Mouse (Mus musculus) mesoderm, embryonic 11.5 days (tissue): ENCODE results near the gene Pdk4.

Experiments used
- DNase-seq: peaks from one replicate; pipeline ENCODE4 v3.0.0-alpha.2; 2012; ENCODE audit warnings: low read depth, low spot score

Gene Pdk4

DNA sequence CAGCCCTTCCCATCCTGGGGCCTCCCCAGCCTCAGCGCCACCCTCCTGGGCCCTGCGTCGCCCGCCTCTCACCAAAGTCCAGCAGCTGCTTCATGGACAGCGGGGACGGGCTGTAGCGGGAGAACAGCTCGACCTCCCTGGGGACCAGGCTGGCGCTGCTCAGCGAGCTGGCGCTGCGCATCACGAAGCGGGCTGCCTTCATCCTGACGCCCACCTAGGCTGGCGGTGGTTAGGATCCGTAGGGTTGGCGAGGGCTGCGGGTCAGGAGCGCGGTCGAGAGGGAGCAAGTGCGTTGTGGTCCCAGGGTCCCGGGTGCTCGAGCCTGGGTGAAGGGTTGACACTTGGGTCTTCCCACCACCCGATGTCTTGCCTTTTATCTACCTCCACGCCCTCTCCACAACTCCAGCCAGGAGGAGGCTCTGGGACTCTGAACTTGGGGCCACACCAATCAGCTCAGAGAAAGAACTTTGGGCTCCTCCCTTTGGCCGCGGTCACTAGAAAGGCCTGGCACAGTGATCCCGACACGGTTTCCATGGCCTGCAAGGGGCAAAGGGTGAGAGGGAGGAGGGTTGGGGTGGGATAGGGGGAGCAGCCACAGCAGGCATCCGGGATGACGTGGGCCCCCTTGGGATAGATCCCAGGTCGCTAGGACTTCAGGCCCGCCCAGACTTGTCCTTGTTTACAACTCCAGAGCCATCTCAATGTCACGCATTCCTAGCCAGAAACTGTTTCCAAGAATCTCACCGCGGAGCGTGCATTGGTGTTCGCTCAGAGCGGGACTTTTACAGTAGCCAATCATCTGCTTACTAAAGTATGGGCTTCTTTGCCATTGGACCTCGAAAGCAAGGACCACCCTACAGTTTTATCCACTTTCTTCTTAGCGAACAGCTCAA lies at the start of gene Pdk4:
TSS of gene Pdk4 (minus strand) at position 349 of the 893 bp plus-strand sequence.
- peak; percentile 78 for DNase-seq

DNA sequence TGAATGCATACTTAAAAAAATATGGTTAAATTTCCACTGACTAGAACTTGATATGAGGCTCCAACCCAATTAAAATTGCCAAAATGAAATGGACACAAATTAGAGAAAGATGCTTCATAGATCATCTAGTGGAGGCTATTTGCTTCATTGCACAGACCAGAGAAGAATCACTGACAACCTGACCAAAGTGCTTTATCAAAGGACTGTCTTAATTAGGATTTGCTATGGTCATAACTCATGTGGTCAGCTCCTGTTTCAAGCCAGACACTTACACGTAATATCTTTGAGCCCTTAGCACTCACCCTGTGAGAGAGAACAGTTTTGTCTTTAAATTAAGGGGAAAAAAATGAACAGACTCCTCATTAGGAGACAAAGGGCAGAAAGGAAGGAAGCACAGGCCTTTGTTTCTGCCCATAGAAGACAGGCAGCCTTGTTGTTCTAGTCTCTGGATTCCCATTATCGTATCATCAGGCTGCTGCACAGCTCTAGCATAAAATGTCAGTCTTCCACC lies 41.8 kb upstream of the Pdk4 start:
- peak; percentile 5 for DNase-seq

DNA sequence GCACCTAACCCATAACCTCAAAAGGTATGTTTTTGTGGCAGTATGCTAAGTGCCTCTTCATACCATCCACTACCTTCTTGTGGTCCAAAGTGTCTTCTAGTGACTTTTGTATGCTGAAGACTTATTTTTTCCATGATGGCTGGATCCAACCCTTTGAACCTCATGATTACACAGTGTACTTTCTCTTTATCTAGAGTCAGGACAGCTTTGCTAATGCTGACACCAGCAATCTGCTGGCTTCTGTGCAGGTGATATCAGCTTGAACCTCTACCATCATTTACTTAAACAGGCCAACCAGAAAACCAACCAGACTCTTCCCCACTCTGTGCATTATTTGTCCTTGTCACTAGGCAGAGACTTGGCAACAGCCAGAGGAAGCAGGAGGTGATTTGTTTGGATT lies 39.6 kb upstream of the Pdk4 start:
- no peak for DNase-seq

DNA sequence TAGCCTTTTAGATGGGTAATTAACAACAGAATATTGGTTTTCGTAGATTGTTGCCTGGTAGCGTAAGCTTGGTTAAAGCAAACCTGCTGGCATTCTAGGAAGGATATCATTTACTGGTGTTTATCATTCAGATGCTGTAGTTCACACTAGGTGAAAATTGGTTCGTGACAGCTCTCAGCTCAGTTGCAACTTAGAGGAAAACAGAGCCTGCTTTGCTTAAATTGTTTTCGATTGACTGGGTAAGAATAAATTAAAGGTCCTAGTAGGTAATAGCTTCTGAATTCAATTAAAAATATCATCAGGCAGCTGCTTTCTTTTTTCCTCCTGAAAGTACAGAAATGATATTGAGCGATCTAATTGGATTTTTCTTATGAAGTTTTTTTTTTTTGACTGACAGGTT lies 21.0 kb upstream of the Pdk4 start:
- no peak for DNase-seq

DNA sequence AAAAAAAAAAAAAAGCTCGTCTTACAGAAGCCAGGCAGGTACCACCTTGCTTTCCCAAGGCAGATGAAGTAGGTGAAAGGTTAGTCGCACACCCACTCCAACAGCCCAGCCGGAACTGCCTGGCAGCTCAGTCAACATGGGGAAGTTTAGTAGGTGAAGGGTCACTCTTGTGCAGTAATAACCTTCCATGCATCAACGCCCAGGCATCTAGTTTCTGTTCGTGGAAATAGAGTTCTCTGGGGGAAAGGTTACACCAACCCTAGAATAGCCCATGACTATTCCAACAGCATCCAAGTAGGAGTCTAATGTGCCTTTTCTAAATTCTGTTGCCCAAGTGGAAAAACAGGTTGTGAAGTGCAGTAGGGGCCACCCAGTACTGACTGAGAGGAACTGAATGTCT lies 13.6 kb upstream of the Pdk4 start:
- peak; percentile 47 for DNase-seq

DNA sequence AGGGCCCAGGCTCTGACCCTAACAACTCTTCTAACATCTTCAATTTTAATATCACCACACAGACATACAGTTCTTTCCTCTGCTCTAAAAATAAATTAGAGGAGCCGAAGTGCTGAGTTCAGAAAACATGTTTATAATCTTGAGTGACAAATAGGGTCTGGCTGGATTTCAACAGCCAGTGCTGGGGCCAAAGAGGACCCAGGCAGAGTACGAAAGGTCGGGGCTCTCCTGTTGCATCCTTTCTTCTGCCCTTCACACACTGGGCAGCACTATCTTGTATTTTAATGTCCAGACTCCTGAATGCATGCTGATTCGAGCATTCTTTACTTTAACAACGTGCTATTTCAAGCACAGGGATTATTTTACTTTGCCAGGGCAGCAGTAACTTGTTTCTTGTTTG lies 13.2 kb upstream of the Pdk4 start:
- no peak for DNase-seq

DNA sequence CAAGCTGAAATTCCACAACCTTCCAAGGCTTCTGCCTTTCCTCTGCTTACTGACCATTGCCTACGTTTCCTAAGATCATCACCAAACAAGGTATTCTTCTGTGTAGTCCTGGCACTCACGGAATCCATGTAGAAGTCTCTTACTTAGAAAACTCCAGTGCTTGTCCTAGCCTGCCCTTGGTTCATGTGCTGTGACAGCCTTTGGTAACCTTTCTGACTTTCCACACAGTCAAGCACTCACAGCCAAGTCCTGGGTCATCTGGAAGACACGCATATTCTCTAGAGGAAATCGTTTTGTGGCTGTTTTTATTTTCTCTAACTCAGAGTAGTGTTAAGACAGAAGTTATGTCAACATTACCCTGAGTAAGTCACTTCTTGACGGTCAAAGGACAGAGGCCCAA lies 11.7 kb upstream of the Pdk4 start:
- DNase-seq: no peak

DNA sequence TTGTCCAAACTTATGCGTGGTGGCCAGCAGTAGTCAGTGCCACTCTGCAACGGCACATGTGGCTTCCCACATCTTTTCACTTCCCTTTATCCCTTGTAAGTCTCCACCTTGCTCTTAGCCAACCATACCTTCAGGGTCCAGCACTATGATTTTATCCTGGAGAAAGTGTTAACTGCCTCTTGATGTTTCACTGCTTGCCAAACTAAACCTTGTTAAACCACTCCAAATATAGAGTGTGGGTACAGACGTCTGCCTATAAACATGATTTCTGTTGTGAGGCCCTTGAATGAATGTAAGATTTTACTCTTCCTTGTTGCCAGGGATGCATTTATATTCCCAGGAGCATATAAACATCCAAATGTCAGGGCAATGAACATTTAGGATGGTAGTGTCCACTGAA lies 10.2 kb upstream of the Pdk4 start:
- no peak for DNase-seq

DNA sequence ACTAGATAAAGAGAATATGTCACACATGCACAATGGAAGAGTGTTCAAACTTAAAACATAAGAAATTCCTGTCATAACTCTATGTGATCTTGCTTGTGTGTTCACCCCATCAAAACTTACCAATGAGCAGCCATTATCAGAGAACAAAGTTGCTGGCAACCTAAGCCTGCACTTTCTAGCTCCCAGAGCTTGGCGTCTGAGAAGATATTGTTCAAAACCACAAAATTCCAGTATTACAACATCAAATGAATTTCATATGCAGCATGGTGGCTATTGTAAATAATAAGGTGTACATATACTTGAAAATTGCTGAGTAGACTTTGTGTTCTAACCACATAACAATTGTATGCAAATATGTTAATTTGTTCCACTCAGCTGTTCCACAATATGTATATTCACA lies 6.7 kb upstream of the Pdk4 start:
- no peak for DNase-seq

DNA sequence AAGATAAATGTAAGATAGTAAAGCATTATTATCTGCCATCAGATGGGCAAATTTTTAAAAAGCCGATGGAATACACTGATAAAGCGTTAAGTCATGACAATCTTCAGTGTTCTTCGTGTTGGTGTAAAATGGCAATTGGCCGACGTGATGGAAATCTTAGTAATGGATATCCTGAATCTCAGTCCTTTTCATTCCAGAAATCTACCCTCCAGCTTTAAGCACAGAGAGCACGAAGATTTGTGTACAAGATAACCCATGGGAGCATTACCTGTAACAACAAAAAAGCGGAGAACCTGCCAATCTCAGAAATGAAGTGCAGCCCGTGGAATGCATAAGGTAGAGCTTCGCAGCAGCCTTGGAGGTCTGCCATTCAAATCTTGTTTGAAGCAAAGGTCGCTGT lies 5.4 kb upstream of the Pdk4 start:
- no peak for DNase-seq

DNA sequence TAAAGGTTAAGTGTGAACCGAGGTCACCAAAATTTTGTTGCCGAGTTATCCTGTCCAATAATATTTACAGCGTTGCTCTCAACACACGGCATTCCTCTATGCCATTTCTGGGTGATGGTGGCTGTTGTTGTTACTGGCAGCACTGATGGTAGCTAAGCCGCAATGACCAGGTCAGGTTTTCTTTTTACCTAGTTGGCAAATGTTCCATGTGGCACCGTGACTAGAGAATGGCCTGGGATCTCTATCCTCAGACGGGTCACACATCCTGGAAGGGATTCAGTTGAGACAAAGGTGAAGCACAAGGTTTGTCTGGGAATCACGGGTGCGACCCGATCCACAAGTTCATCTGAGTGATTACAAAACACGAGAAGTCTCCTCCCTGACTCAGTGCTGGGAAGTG lies 2.6 kb upstream of the Pdk4 start:
- no peak for DNase-seq

DNA sequence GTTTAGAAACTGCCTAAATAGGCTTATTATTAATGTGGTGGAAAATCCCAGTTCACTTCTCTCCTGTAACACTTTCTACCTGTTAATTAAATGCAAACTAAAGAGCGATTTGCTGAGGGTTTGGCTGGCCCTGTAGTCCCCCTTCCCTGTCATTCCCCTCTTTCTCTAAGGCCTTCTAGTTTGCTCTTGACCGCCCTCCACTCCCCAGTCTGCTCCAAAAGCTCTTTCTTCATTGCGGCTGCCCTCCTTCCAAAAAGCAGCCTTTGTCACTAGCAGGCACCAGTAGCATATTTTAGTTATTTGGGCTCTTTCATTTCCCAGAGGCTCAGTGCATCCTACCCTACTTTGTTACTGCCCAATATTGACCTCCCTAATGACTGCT lies 736 bp upstream of the Pdk4 start:
- DNase-seq: no peak

DNA sequence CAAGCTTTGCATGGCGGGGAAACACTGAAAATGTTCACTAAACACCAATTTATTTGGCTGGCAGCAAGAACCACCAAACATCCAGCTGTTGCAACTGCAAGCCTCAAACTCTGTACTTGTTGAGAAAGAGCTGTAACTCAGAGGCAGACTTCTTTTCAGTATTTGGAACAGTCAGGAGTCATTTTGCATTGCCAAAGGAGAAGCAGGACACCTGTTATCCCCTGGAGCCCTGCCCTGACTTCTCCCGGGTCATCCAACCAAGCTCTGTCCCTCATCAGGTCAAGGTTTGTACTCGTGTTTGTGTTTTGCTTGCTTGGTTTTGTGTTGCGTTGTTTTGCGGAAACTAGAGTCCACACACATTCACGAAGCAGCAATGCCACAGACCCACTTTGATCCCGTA lies 11.1 kb downstream of the Pdk4 start:
- DNase-seq: no peak

DNA sequence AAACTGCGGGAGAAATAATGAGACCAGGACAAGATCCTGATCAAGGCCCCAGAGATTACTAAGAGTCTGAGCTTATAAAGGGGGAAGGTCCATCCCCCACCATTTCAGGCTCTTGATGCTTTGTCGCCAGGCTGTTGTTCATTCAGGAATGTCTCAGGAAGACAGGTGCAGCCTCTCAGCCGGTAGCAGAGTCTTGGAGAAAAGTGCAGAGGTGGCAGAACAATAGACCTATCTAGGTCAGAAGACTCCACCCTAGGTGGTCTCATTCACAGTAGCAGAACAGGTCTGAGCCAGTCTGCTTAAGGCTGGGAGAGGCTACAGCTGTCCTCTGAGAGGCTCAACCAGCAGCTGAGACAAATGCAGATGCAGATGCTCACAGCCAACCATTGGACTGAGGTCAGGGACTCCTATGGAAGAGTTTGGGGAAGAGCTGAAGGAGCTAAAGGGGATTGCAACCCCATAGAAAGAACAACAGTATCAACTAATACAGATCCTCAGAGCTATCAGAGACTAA lies 13.8 kb downstream of the Pdk4 start:
- no peak for DNase-seq

DNA sequence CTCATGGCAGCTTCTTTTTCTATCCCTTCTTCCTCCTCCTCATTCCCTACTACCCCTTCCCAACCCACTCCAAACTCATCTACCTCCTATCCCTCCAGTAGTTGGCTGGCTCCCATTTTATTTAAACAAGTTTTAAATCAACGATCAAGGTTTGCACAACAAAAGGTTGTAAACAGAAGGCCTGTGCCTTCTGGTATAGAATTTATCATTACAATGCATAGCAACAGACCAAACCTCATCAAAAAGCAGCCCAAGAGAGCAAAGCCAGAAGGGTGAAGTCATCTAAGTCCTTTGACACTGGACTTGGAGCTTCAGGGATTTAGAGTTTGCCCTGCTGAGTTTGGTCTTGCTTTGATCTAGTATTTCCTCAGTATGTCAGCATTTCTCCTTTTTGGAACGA lies 15.0 kb downstream of the Pdk4 start:
- no peak for DNase-seq

DNA sequence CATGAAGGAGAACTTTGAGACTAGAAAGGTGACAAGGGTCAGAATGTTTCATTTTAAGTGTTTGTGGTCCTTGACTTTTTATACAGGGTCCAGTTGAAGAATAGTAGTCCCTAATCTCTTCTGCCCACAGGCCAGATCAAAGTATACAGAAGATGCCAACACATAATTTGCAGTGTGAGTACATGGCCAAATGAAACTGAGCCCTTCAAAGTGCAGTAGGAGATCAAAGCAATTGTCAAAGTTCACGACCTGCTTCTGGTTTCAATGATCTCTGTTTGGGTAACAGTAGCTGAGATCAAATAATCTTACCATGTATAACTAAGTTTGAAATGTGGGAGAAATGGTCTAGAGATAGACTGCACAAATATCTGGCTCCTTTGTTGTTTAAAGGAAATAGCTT lies 22.1 kb downstream of the Pdk4 start:
- no peak for DNase-seq

DNA sequence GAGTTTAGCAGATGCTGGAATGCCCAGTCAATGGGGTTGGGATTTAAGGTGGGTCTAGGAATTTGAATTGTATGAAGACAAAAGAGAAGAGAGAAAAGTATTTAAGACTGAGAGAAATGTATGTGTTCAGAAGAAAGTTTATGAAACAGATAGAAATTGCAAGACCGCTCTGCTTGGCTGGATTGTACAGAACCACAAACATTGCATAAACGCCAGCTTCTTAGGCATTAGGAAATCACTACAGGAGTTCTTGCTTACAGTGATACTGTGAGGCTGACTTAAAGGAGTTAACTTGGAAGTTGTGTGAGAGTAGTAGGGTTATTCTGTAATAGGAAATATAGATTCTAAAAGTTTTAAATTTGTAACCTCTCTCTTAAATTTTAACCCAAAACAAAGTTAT lies 23.4 kb downstream of the Pdk4 start:
- no peak for DNase-seq

DNA sequence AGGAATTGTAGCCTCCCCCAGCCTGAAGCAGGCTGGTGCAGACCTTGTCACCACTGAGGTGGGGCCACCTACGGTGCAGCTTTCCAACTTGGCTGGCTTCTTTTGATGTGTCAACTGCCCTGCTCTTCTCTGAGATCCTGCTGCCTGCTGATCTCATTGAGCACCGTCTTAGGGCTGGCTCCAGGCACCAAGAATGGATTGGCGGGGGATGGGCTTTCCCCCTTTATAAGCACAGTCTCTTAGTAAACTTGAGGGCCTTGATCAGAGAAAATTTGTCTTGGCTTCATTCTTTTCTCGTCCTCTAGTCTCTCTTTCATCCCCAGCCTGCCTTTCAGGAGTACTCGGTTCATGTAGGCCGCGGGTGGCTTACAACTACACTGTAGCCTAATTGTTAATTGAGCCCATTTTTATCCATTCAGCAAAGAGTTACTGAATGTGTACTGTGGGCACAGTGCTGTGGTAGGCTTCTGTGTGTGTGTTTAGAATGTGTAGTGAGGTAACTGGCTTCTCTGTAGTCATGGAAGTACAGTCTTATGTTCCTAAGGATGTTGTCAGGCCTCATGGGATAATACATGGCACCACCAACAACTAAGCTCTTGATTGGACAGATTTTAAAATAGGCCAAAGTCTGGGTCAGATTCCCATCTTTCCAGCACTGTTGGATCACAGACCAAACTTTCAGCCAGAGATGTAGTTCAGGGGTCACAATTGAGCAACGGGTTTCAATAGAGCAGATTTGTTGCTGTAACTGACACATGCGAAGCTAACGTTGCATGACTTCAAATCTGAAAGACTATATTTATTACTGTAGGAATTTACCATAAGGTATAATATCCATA lies 25.4 kb downstream of the Pdk4 start:
- DNase-seq: no peak

DNA sequence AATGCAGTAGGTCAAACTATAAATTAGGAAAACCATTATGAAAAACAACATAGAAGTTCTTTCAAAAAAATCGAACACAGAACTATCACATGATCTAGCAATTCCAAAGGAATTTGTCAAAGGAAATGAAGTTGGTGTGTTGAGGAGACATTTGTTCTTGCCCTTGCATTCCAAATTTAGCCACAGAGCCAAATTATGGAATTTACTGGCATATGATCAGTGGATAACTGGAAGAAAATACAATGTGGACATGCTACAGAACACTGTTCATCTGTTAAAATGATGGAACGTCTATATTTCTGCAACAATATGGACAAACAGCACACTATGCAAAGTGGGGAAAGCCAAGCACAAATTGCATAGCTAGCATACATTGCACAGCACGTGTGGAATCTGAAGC lies 40.3 kb downstream of the Pdk4 start:
- no peak for DNase-seq

DNA sequence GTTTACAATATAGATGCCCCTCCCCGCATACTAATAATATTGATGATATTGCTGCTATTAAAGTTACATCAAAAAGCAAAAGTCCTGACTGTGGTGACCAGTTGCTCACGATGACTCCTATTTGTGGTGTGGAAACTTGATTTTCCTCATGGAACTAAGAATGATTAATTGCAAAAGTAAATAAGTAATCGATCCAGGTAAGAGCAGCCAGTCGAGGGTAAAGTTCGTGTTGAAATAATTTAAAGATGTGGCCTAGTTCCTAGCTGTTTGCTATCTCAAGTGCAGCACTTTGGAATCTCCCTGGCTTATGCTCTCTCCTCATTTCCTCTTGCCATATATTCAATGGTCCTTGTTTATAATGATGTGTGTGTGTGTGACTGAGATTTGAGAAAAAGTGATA lies 46.2 kb downstream of the Pdk4 start:
- DNase-seq: no peak

DNA sequence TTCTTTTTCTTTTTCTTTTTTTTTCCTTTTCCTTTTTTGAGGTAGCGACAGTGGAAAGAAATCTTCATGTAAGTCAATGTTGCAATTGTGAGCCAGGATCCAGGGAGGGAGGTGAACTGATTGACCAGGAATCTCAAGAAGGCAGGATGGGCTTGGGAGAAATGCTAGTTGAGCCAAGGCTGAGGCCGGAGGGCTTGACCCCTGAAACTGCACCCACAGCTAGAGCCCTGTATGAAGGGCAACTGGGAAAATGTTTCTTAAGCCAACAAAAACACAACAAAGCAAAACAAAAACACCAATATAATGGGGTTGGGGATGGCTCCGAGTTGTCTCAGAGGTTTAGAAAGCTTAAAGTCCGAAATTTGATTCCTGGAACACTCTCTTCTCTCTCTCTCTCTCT lies 47.7 kb downstream of the Pdk4 start:
- DNase-seq: no peak

DNA sequence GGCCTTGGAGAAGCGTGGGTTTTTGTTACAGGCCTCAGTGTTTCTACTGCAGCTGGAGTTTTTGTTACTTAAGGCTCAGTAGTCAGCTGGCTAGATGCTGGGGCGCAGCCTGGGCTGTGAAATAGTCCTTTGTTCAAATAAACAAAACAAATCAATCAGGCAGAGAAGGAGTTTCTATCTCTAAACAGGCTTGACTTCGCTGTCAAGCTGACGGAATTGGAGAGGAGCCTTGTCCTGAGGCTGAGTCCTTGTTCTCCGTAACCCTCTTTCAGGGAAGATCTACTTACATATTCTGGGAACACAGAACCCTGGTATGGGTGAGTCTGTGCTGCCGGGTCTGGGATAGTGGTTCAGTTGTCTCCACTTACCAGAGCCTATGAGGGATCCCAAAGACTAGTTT lies 48.6 kb downstream of the Pdk4 start:
- peak; percentile 9 for DNase-seq

DNA sequence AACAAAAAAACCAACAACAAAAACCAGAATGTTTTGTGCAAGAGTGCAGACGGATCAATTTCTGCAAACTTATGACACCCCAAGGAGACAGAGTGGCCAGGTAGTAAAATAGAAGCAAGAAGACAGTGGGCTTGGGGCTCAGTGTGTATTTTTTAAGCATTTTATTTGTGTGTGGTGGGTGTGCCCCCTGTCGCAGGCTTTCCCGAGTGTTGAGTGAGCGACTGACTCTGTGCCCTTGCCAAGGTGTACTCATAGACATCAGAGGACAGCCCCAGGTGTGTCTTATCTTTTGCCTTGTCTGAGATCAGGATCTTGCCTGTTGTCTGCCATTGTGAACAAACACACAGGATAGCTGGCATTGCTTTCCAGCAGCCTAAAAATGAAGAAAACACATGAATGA lies 49.1 kb downstream of the Pdk4 start:
- no peak for DNase-seq
